Mouse (Mus musculus): Measurements from ENCODE around the gene Pdzd3. TPM values are rescaled to one million over a fixed set of nuclear protein-coding genes. Genes with fewer than 3 reads are reported as not detected.
"Not testable (repeated sequence)": the region's sequence is repeated elsewhere in the genome, so short reads cannot be mapped to it uniquely, and the experiment has no call there.

Pdzd3 gene
- 0.09 and 0.11 TPM in 2 replicates for polyA plus RNA-seq (2015; fragmentation: Nextera tagmentation; extraction: Ambion mirVana)

DNA sequence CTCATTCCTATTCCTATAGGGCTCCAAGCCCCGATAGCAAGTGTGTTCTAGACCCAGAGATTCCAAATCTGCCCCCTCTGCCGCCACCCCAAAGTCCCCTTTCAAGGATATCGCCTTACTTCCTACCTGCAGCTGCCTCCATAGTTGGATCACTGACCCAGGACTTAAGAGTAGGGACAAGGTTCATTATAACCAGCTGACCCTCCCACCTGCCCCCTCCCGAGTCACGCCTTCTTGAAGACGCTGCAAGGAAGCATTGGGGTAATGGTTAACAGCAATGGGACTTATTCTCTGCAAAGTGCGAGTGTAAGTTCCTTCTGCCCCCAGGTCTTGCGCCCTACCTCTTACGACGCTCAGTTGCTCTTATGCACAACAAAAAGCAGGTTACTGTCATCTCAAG is at the start of gene Pdzd3:
Pdzd3 (minus strand) TSS at position 158 of the 400 bp plus-strand sequence.
- no peak within 1 kb of the TSS for H3K9ac ChIP-seq
- 79% methylated on average over 10 of the region's 10 CpGs for WGBS
- no peaks in the 10 kb centered on the region for H3K9me3 ChIP-seq
- no peak within 1 kb of the TSS for H3K4me2 ChIP-seq (replicated peaks)
- H3K36me3 ChIP-seq, result no peaks in the 10 kb centered on the region; the same call in 1 of the 2 replicates
- ATAC-seq (ENCODE audit: low FRiP score, low read depth), result no peak
- no peak within 1 kb of the TSS for H3K4me3 ChIP-seq
- H3K27ac ChIP-seq, result no peak within 1 kb of the TSS
- H3K4me1 ChIP-seq, result peaks cover 32% of the 10 kb centered on the region
- H3K27me3 ChIP-seq, result no peaks in the 10 kb centered on the region

DNA sequence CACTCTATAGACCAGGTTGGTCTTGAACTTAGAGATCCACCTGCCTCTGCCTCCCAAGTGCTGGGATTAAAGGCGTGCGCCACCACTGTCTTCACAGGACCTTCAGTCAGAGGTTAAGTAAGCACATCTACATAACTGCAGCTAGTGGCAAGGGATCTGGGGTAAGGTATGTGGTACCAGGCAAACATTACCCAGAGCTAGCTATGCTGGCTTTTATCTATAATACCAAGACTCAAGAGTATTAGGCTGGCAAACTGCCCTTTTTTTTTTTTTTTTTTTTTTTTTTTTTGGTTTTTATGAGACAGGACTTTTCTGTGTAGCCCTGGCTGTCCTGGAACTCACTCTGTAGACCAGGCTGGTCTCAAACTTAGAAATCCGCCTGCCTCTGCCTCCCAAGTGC is 48.7 kb upstream of the Pdzd3 start:
- Histone ChIP-seq H3K4me1 (peaks cover 16% of the 10 kb centered on the region), H3K36me3 (peaks cover 78% of the 10 kb centered on the region)
- not testable (repeated sequence) for H3K9me3 ChIP-seq; H3K9ac ChIP-seq; H3K27me3 ChIP-seq; H3K4me2 ChIP-seq (replicated peaks); ATAC-seq (ENCODE audit: low FRiP score, low read depth); H3K4me3 ChIP-seq; H3K27ac ChIP-seq
- 89% methylated on average over 3 of the region's 3 CpGs for WGBS

DNA sequence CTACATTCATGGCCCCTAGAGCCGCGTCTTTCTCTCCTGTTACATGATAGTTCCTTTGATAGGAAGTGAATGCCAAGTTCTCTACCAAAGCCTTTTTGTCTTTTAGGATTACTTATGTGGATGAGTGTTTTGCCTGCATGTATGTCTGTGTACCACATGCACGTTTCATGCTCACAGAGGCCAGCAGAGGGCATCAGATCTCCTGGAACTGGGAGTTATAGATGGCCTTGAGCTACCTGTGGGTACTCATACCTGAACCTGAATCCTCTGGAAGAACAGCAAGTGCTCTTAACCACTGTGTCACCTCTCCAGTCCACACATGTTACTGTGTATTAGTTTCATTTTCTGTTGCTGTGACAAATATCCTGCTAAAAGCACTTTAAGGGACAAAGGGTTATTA is 41.2 kb upstream of the Pdzd3 start:
- peaks cover 10% of the 10 kb centered on the region for H3K4me1 ChIP-seq
- ATAC-seq (ENCODE audit: low FRiP score, low read depth), result no peak
- no peaks in the 10 kb centered on the region for H3K9me3 ChIP-seq
- H3K27me3 ChIP-seq, result peaks cover 28% of the 10 kb centered on the region
- WGBS, result 68% methylated on average over 3 of the region's 3 CpGs
- H3K27ac ChIP-seq, result no peak overlapping the region
- H3K36me3 ChIP-seq, result peaks cover 71% of the 10 kb centered on the region
- H3K4me2 ChIP-seq (replicated peaks), result no peak overlapping the region
- no peak overlapping the region for H3K4me3 ChIP-seq
- H3K9ac ChIP-seq, result no peak overlapping the region

DNA sequence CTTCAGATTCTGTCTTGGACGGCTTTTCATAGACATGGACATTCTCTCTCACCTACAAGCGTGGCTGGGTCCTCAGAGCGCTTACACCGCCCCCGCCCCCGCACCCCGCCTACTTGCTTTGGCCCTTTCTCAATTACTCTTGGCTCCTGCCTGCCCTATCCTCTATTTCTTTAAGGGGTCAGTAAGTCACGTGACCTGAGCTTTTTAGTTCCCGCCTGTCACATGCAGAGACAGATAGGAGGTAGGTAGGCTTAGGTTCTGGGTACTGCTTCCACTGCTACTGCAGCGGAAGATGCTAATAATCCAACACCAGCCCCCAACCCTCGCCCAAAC is 37.7 kb upstream of the Pdzd3 start:
- Histone ChIP-seq H3K36me3 (peaks cover 38% of the 10 kb centered on the region), H3K9me3 (no peaks in the 10 kb centered on the region), H3K4me3 (peak overlapping the region; percentile 85), H3K27me3 (peaks cover 43% of the 10 kb centered on the region), H3K4me1 (peaks cover 21% of the 10 kb centered on the region), H3K9ac (0 out of 2 replicates have a peak overlapping the region, but pooled peaks have one; percentile 89), H3K27ac (no peak overlapping the region), H3K4me2 (replicated peaks) (peak overlapping the region; percentile 93)
- 9% methylated on average over 11 of the region's 11 CpGs for WGBS
- ATAC-seq (ENCODE audit: low FRiP score, low read depth), result no peak

DNA sequence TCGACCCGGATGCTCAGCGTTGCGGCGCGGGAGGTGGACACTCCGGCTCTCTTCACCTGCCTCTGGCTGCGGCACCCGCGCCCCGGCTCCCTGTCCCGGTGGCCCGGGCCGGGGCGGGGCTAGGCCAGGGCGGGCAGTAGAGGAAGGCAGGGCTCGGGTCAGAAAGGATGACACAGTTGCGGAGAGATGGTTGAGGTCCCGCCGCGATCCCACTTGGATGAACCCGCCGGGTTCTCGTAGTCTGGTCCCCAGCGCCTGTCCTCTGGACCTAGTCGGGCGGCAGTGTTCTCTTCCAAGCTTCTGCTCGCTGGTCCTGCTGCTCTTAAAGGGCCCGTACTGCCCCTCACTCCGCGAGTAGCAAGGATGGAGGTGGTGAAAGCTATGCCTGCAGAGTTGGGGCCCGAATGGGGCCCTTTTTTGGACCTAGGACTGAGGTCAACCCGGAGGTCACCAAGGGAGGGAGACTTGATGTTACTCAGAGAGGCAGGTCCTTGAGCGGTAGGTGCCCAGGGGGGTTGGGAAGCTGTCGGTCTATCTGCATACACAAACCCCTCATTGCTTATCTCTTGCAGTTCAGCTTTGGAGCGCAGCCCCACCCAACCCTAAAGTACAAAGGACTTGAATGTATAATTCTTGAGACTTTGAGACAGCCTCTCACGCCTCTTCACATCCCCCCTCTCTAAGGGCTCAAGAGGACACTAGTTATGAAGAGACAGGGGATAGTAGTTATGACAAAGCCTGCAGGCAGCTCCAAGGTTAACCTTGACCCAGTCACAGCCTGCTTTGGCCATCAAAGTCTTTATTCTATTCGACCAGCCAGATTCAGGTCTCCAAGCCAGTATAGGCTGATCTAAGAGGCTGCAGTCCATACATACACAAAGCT is 37.0 kb upstream of the Pdzd3 start, which contains the start of gene Abcg4:
Abcg4 (minus strand) TSS at position 540 of the 883 bp plus-strand sequence.
- Histone ChIP-seq H3K4me1 (peaks cover 21% of the 10 kb centered on the region), H3K9ac (peak within 1 kb of the TSS; percentile 89), H3K4me3 (peak within 1 kb of the TSS; percentile 85), H3K27ac (no peak within 1 kb of the TSS), H3K36me3 (peaks cover 32% of the 10 kb centered on the region), H3K4me2 (replicated peaks) (peak within 1 kb of the TSS; percentile 93), H3K9me3 (no peaks in the 10 kb centered on the region), H3K27me3 (peaks cover 43% of the 10 kb centered on the region)
- WGBS, result 2% methylated on average over 38 of the region's 38 CpGs
- peak; percentile 26 for ATAC-seq (ENCODE audit: low FRiP score, low read depth)

DNA sequence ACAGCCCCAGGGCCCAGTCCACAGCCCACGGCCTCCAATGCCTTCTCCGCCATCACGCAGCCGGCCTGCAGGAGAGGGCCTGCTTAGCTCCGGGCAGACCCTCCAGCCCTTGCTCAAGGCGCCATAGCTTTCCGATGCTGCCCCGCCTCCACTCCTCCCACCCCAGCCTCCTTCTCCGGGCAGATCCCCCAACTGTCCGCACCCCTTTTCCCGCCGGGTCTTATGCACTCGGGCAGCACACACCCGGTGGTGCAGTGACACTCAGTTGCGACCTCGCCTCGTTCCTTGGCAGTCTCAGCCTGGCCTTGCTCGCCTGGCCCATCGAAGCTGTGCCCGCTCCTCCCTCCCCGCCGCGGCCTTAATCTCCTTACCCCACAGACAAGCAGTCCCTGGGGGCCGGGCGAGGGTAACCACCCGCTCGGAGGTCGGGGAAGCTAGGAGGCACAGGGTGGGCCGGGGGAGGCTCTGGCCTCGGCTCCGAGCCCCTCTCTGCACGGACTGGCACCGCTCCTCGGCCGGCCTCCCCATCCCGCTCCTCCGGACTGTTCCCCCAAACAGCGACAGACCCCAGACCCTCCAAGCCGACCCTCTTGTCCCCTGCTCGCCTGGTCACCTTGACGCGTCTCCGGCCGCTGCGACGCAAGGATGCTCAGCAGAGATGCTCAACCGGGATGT is 36.3 kb upstream of the Pdzd3 start:
- Histone ChIP-seq H3K36me3 (peaks cover 24% of the 10 kb centered on the region), H3K9ac (peak overlapping the region; percentile 89), H3K27me3 (peaks cover 43% of the 10 kb centered on the region), H3K4me2 (replicated peaks) (peak overlapping the region; percentile 93), H3K4me3 (peak overlapping the region; percentile 85), H3K4me1 (peaks cover 21% of the 10 kb centered on the region), H3K9me3 (no peaks in the 10 kb centered on the region), H3K27ac (no peak overlapping the region)
- under 1% methylated on average over 47 of the region's 47 CpGs for WGBS
- ATAC-seq (ENCODE audit: low FRiP score, low read depth), result peak; percentile 51

DNA sequence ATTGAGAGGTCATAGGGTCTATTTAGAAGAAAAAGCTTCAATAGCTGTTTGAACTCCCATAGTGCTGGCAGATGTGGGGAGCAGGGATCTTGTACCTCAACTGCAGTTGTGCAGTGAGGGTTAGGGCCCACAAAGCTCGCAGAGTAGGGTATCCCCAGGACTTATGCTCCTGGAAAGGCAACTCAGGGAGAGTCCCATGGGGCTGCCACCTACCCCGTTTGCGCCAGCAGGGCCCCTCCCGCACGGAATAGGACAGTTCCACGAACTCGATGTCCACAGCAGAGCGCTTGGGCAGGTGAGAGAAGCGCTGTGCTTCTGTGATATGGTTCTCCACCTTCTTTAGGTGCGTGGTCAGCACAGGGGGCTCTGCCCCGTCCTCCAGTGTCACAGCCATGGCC is 35.7 kb upstream of the Pdzd3 start:
- Histone ChIP-seq H3K4me1 (peaks cover 21% of the 10 kb centered on the region), H3K9me3 (no peaks in the 10 kb centered on the region), H3K9ac (peak overlapping the region; percentile 89), H3K36me3 (peaks cover 19% of the 10 kb centered on the region), H3K4me2 (replicated peaks) (peak overlapping the region; percentile 93), H3K27me3 (peaks cover 43% of the 10 kb centered on the region), H3K4me3 (peak overlapping the region; percentile 85), H3K27ac (no peak overlapping the region)
- ATAC-seq (ENCODE audit: low FRiP score, low read depth), result no peak; the same call in 1 of the 2 replicates
- 10% methylated on average over 11 of the region's 11 CpGs for WGBS

DNA sequence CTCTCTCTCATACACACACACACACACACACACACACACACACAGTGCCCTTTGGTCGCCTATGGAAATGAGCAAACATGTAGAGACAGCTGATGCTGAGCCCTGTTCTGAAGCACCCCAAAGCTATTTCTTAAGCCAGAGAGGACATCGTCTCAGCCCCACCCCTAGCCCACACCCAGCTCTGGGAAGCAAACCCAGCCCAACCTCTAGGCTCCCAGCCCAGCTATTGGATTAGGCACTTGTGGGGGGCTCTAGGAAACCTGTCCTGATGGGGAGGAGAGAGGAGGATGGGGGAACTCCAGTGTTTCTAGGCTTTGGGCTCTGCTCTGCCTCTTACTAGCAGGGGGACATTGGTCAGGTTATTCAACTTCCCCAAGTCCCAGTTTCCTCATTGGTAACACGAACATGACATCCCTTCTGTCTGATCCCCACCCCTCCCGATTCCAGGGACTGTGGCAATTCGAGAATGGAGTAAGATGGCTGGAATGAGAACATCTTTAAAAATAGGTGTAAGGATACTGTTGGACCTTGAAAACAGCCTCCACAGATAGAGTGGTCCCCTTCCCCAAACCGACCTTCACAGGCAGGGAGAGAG is 35.1 kb upstream of the Pdzd3 start:
- peak overlapping the region; percentile 85 for H3K4me3 ChIP-seq
- no peak for ATAC-seq (ENCODE audit: low FRiP score, low read depth)
- H3K9me3 ChIP-seq, result no peaks in the 10 kb centered on the region
- H3K4me1 ChIP-seq, result peaks cover 21% of the 10 kb centered on the region
- peaks cover 43% of the 10 kb centered on the region for H3K27me3 ChIP-seq
- peak overlapping the region; percentile 43; the same call in 1 of the 2 replicates for H3K9ac ChIP-seq
- WGBS, result 17% methylated on average over 6 of the region's 6 CpGs
- no peak overlapping the region for H3K27ac ChIP-seq
- H3K36me3 ChIP-seq, result peaks cover 18% of the 10 kb centered on the region
- H3K4me2 ChIP-seq (replicated peaks), result peak overlapping the region; percentile 93

DNA sequence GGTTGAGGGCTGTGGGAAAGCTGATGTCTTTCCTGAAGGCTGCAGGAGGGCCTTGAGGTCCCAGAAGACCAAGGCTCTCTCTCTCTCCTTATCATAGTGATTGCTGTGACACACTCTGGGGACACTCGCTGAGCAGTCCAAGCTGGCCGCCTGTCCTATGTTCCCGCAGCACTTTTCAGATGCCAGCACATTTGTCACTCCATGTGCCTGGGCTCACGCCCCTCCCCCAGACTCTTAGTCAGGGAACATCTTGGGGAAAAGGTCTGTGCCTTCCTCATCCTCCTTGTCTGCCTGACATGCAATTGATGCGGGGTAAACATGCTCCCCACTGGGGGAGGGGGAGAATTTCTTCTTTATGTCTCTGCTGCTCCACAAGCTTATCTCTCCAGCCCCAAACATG is 31.9 kb upstream of the Pdzd3 start:
- no peak overlapping the region for H3K9ac ChIP-seq
- no peak for ATAC-seq (ENCODE audit: low FRiP score, low read depth)
- no peak overlapping the region for H3K4me2 ChIP-seq (replicated peaks)
- H3K4me1 ChIP-seq, result peaks cover 11% of the 10 kb centered on the region
- H3K36me3 ChIP-seq, result peaks cover 37% of the 10 kb centered on the region
- no peak overlapping the region for H3K27ac ChIP-seq
- peaks cover 18% of the 10 kb centered on the region for H3K27me3 ChIP-seq
- WGBS, result 69% methylated on average over 5 of the region's 5 CpGs
- H3K4me3 ChIP-seq, result no peak overlapping the region
- H3K9me3 ChIP-seq, result no peaks in the 10 kb centered on the region

DNA sequence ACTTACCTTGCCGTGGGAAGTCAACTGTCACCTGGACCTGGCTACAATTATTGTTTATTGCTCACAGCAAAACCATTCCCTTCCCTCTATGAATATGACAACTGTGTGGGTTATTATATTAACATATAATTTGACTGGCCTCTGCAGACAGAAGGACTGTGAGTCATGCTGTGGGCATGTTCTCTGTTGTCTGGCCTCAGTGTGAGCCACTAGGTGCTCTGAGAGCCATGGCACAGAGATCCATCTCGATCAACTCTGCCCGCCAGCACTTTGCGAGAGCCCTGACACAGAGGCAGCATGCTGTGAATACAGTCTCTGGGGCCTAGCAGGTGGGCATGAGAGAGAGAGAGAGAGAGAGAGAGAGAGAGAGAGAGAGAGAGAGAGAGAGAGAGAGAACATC is 18.7 kb upstream of the Pdzd3 start:
- Histone ChIP-seq H3K27me3 (no peaks in the 10 kb centered on the region), H3K36me3 (peaks cover 9% of the 10 kb centered on the region), H3K27ac (no peak overlapping the region), H3K4me1 (peaks cover 16% of the 10 kb centered on the region), H3K4me2 (replicated peaks) (no peak overlapping the region), H3K9ac (no peak overlapping the region), H3K9me3 (no peaks in the 10 kb centered on the region), H3K4me3 (no peak overlapping the region)
- no peak for ATAC-seq (ENCODE audit: low FRiP score, low read depth)
- WGBS, result 81% methylated on average over 4 of the region's 4 CpGs

DNA sequence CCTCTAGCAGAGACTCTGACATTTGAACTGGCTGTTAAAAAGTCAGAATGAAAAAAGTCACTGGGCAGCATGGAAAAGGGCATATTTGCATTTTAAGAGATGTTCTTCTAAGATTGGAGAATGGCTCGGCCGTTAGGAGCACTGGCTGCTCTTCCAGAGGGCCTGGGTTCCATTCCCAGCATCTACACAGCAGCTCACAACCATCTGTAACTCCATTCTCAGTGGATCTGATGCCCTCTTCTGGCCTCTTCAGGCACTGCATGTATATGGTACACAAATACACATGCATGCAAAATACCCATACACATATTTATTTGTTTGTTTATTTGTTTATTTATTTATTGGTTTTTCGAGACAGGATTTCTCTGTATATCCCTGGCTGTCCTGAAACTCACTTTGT is 17.8 kb upstream of the Pdzd3 start:
- 82% methylated on average over 3 of the region's 3 CpGs for WGBS

DNA sequence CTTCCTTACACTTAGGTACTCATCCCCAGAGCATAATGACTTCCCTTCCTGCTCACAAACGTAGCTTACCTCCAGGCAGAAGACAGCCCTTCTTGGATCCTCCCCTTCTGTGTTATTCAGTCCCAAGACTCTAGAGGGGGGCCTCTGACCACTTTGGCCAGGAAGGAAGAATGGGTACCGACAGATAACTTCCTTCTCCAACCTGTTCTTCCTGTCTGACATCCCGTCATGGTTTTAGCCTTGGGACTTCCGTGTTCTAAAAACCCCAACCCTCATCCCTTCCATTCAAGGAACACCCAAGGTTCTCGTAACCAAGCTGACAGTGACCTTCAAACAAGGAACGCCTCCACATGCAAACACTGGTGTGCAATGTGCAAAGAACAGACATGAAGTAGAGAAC is 17.2 kb upstream of the Pdzd3 start, which contains the start of gene Nlrx1:
Nlrx1 (minus strand) TSS at position 168 of the 400 bp plus-strand sequence.
- ATAC-seq (ENCODE audit: low FRiP score, low read depth), result no peak
- no peaks in the 10 kb centered on the region for H3K27me3 ChIP-seq
- peak within 1 kb of the TSS; percentile 57 for H3K4me3 ChIP-seq
- peak within 1 kb of the TSS; percentile 75; the same call in 1 of the 2 replicates for H3K27ac ChIP-seq
- 86% methylated on average over 6 of the region's 6 CpGs for WGBS
- H3K9me3 ChIP-seq, result no peaks in the 10 kb centered on the region
- peak within 1 kb of the TSS; percentile 82 for H3K4me2 ChIP-seq (replicated peaks)
- H3K4me1 ChIP-seq, result peaks cover 16% of the 10 kb centered on the region
- H3K36me3 ChIP-seq, result peaks cover 3% of the 10 kb centered on the region
- H3K9ac ChIP-seq, result peak within 1 kb of the TSS; percentile 90

More for the DNA sequence above, 17.8 kb upstream of the Pdzd3 start:
- Histone ChIP-seq H3K4me2 (replicated peaks) (no peak overlapping the region), H3K27me3 (no peaks in the 10 kb centered on the region), H3K4me1 (peaks cover 16% of the 10 kb centered on the region), H3K4me3 (no peak overlapping the region), H3K36me3 (0 out of 2 replicates have a peak, but pooled peaks cover 1% of the 10 kb centered on the region), H3K9me3 (no peaks in the 10 kb centered on the region), H3K9ac (no peak overlapping the region), H3K27ac (no peak overlapping the region)
- no peak for ATAC-seq (ENCODE audit: low FRiP score, low read depth)

Measured in limb, embryonic 13.5 days (tissue).